Mouse (Mus musculus): ENCODE measurements around the gene Plk4. TPM values are rescaled to one million over a fixed set of nuclear protein-coding genes. Genes with fewer than 3 reads are reported as not detected.
A peak's percentile ranks its signal among the peaks of the same experiment; 100 is the strongest.

Plk4 gene
- 57.1 and 60.6 TPM in 2 replicates for polyA plus RNA-seq (2014; fragmentation: Nextera tagmentation; extraction: Ambion mirVana)

DNA sequence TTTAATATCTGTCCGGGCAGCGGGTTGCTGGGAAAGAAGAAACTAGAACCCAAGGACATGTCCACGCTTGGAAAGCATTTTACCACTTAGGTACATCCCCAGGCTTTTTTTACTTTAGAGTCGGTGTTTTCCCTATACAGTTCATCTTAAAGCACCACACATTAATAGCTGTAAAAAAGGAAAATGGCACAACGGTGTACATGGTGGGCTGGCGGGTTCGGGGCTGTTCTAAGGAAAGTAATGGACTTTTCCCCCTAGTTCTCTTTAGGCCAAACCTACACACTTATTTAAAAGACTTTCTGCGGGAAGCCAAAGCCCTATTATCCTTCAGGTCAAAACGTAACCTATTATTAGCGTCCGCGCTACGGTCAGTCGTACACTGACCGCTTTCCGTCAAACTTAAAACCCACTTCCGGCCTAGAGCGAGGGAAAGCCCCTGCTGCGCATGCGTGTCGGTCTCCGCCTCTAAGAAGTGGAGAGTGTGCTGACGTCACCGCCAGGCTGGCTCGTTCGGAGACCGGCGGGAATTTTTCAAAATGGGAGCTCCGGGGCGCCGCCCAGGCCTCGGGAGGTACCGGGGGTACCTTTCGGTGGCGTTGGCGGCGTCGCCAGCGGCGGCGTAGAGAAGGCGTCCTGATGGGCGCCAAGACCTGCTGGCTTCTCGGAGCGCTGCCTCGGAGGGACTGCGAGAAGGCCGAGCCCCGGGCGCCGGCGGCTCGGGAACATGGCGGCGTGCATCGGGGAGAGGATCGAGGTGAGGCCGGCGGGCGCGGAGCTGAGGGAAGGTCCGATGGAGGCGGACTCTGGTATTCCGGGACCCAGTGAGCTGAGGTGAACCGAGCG is at the start of gene Plk4:
Gene Plk4 (plus strand): TSS at position 490 of the 843 bp plus-strand sequence.
- peak within 1 kb of the TSS; percentile 85 for H3K4me2 ChIP-seq (replicated peaks; ENCODE audit: low read depth, low read length)
- 2% methylated on average over 66 of the region's 66 CpGs for WGBS
- H3K36me3 ChIP-seq (ENCODE audit: control insufficient read depth, insufficient read depth, low read length), result no peaks in the 10 kb centered on the region
- DNase-seq (ENCODE audit: low spot score) (peak; percentile 98), ATAC-seq (ENCODE audit: low FRiP score) (peak; percentile 99)
- peak within 1 kb of the TSS; percentile 81 for H3K4me3 ChIP-seq (ENCODE audit: low read depth, low read length)
- H3K27ac ChIP-seq (ENCODE audit: low read depth, low read length), result peak within 1 kb of the TSS; percentile 49; the same call in 1 of the 2 replicates
- no peaks in the 10 kb centered on the region for H3K27me3 ChIP-seq (ENCODE audit: control insufficient read depth, insufficient read depth, low read length)
- H3K4me1 ChIP-seq (replicated peaks; ENCODE audit: control insufficient read depth, insufficient read depth, low read length), result no peaks in the 10 kb centered on the region
- H3K9me3 ChIP-seq (ENCODE audit: control insufficient read depth, low read length), result no peaks in the 10 kb centered on the region
- H3K9ac ChIP-seq (ENCODE audit: low read depth, low read length), result peak within 1 kb of the TSS; percentile 85

DNA sequence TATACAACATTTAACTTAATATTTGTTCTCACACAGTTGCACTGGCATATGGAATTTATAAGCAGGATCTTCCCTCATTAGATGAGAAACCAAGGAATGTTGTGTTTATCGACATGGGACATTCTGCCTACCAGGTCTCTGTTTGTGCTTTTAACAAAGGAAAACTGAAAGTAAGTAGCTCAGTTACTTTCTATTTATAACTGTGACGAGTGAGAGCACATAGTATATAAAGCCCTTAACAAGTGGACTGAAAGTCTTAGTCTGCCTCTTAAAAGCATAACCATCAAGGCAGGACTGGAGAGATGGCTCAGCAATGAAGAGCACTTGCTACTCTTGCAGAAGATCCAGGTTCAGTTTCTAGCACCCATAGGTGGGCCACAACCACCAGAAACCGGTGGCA is 39.1 kb upstream of the Plk4 start:
- 90% methylated on average over 3 of the region's 3 CpGs for WGBS
- Histone ChIP-seq H3K36me3 (ENCODE audit: control insufficient read depth, insufficient read depth, low read length) (0 out of 2 replicates have a peak, but pooled peaks cover 7% of the 10 kb centered on the region), H3K4me2 (replicated peaks; ENCODE audit: low read depth, low read length) (no peak overlapping the region), H3K9ac (ENCODE audit: low read depth, low read length) (no peak overlapping the region), H3K27ac (ENCODE audit: low read depth, low read length) (no peak overlapping the region), H3K9me3 (ENCODE audit: control insufficient read depth, low read length) (no peaks in the 10 kb centered on the region), H3K4me1 (replicated peaks; ENCODE audit: control insufficient read depth, insufficient read depth, low read length) (no peaks in the 10 kb centered on the region), H3K27me3 (ENCODE audit: control insufficient read depth, insufficient read depth, low read length) (no peaks in the 10 kb centered on the region), H3K4me3 (ENCODE audit: low read depth, low read length) (no peak overlapping the region)
- ATAC-seq (ENCODE audit: low FRiP score) (no peak), DNase-seq (ENCODE audit: low spot score) (no peak)

DNA sequence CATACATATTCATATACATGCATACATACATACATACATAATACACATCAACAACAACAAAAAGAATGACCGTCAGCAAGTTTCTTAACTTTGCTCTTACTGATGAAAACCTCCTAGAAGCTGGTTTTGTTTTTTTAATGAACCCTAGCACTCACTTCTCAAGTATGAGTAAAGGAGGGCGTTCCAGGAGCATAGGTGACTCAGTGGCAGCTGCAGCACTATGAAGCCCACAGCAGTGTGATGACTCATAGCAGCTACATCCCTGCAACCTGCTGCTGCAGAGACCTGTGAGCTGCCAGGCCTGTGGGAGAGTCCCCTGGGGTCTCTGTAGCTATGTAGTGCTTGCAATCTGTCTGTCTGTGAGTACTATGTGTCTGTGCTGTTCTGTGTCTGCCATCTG is 38.5 kb upstream of the Plk4 start:
- WGBS, result 91% methylated on average over 2 of the region's 2 CpGs
- H3K27ac ChIP-seq (ENCODE audit: low read depth, low read length), result no peak overlapping the region

DNA sequence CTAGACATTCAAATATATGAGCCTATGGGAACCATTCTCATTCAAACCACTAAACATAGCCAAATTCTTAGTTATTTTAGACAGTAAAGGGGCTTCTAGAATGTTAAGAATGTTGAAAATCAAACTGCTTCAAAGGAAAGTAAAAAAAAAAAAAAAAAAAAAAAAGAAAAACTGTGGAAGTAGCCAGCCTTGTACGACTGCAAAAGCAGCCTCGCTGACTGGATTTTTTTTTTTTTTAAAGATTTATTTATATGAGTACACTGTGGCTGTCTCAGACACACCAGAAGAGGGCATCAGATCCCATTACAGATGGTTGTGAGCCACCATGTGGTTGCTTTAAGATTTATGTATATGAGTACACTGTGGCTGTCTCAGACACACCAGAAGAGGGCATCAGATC is 6.0 kb upstream of the Plk4 start:
- Histone ChIP-seq H3K36me3 (ENCODE audit: control insufficient read depth, insufficient read depth, low read length) (no peaks in the 10 kb centered on the region), H3K4me3 (ENCODE audit: low read depth, low read length) (no peak overlapping the region), H3K9me3 (ENCODE audit: control insufficient read depth, low read length) (no peaks in the 10 kb centered on the region), H3K9ac (ENCODE audit: low read depth, low read length) (no peak overlapping the region), H3K4me1 (replicated peaks; ENCODE audit: control insufficient read depth, insufficient read depth, low read length) (no peaks in the 10 kb centered on the region), H3K27ac (ENCODE audit: low read depth, low read length) (no peak overlapping the region), H3K27me3 (ENCODE audit: control insufficient read depth, insufficient read depth, low read length) (no peaks in the 10 kb centered on the region), H3K4me2 (replicated peaks; ENCODE audit: low read depth, low read length) (no peak overlapping the region)
- 87% methylated on average over 2 of the region's 2 CpGs for WGBS
- DNase-seq (ENCODE audit: low spot score), result no peak
- ATAC-seq (ENCODE audit: low FRiP score), result no peak

More for the DNA sequence above, 38.5 kb upstream of the Plk4 start:
- H3K4me1 ChIP-seq (replicated peaks; ENCODE audit: control insufficient read depth, insufficient read depth, low read length), result no peaks in the 10 kb centered on the region
- no peak overlapping the region for H3K9ac ChIP-seq (ENCODE audit: low read depth, low read length)
- no peak overlapping the region for H3K4me2 ChIP-seq (replicated peaks; ENCODE audit: low read depth, low read length)
- H3K27me3 ChIP-seq (ENCODE audit: control insufficient read depth, insufficient read depth, low read length), result no peaks in the 10 kb centered on the region
- H3K4me3 ChIP-seq (ENCODE audit: low read depth, low read length), result no peak overlapping the region
- 0 out of 2 replicates have a peak, but pooled peaks cover 7% of the 10 kb centered on the region for H3K36me3 ChIP-seq (ENCODE audit: control insufficient read depth, insufficient read depth, low read length)
- ATAC-seq (ENCODE audit: low FRiP score), result no peak
- no peaks in the 10 kb centered on the region for H3K9me3 ChIP-seq (ENCODE audit: control insufficient read depth, low read length)
- DNase-seq (ENCODE audit: low spot score), result no peak

DNA sequence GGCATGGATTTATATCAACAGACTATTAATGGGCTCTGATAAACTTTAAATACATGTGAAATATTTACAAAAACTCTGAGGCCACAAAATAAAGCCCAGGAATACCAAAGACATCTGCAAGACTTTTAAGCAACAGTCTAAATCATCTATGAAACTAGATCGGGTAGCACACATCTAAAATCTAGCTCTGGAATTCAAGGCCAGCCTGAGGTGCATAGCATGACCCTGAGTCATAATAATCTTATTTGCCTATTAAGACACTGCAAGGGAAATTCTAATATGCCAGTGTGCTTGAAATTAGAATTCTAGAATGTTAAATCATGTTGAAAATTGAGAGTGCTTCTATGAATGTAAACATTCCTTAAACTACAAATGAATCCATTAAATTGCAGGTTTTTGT is 1.8 kb upstream of the Plk4 start:
- Histone ChIP-seq H3K27ac (ENCODE audit: low read depth, low read length) (no peak overlapping the region), H3K4me3 (ENCODE audit: low read depth, low read length) (no peak overlapping the region), H3K27me3 (ENCODE audit: control insufficient read depth, insufficient read depth, low read length) (no peaks in the 10 kb centered on the region), H3K4me2 (replicated peaks; ENCODE audit: low read depth, low read length) (no peak overlapping the region), H3K9ac (ENCODE audit: low read depth, low read length) (no peak overlapping the region), H3K4me1 (replicated peaks; ENCODE audit: control insufficient read depth, insufficient read depth, low read length) (no peaks in the 10 kb centered on the region), H3K36me3 (ENCODE audit: control insufficient read depth, insufficient read depth, low read length) (no peaks in the 10 kb centered on the region), H3K9me3 (ENCODE audit: control insufficient read depth, low read length) (no peaks in the 10 kb centered on the region)
- no peak for ATAC-seq (ENCODE audit: low FRiP score)
- WGBS, result 84% methylated on average over 1 of the region's 1 CpGs
- no peak for DNase-seq (ENCODE audit: low spot score)

DNA sequence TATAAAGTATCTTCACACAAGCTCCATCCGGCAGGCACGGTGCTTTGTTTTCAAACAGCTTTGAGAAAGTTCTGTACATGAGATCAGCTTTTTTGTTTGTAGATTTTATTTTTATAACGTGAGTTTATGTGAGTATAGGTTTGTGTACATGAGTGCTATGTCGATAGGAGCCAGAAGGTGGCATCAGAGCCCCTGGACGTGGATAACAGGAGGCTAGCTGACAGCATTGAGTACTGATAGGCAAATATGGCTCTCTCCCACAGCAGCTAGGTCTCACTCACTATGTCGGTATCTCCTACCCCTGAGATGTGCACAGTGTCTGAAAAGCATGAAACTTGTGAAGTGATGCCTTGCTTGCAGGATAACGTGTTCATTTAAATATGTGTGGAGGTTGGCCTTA is 1.3 kb upstream of the Plk4 start:
- Histone ChIP-seq H3K4me3 (ENCODE audit: low read depth, low read length) (no peak overlapping the region), H3K4me2 (replicated peaks; ENCODE audit: low read depth, low read length) (no peak overlapping the region), H3K4me1 (replicated peaks; ENCODE audit: control insufficient read depth, insufficient read depth, low read length) (no peaks in the 10 kb centered on the region), H3K9me3 (ENCODE audit: control insufficient read depth, low read length) (no peaks in the 10 kb centered on the region), H3K27me3 (ENCODE audit: control insufficient read depth, insufficient read depth, low read length) (no peaks in the 10 kb centered on the region), H3K27ac (ENCODE audit: low read depth, low read length) (no peak overlapping the region), H3K36me3 (ENCODE audit: control insufficient read depth, insufficient read depth, low read length) (no peaks in the 10 kb centered on the region), H3K9ac (ENCODE audit: low read depth, low read length) (no peak overlapping the region)
- ATAC-seq (ENCODE audit: low FRiP score), result no peak
- peak; percentile 51 for DNase-seq (ENCODE audit: low spot score)
- WGBS, result 40% methylated on average over 7 of the region's 7 CpGs

DNA sequence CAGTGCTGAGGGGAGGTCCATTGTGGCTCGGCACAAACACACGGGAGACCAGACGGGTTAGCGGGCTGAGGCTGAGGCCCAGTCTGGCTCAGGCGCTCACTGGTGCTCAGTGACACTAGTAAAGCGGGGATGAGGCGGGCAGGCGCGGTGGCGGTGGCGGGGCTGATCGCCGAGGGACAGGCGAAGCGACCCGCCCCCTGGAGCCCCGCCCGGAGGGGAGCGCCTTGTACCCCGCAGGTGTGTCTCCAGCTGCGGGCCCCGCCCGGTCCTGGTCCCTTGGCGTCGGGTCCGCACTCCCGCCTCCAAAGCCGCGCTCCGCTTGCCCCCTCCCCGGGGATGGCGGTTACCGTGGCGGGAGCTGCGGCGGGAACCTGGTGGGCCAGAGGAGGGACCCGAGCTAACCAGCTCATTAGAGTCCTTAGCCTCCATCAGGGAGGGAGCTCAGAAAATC is 579 bp downstream of the Plk4 start:
- 0% methylated on average over 25 of the region's 37 CpGs for WGBS
- Histone ChIP-seq H3K9ac (ENCODE audit: low read depth, low read length) (peak overlapping the region; percentile 85), H3K9me3 (ENCODE audit: control insufficient read depth, low read length) (no peaks in the 10 kb centered on the region), H3K4me3 (ENCODE audit: low read depth, low read length) (peak overlapping the region; percentile 81), H3K27ac (ENCODE audit: low read depth, low read length) (peak overlapping the region; percentile 19; the same call in 1 of the 2 replicates), H3K27me3 (ENCODE audit: control insufficient read depth, insufficient read depth, low read length) (no peaks in the 10 kb centered on the region), H3K4me1 (replicated peaks; ENCODE audit: control insufficient read depth, insufficient read depth, low read length) (no peaks in the 10 kb centered on the region), H3K36me3 (ENCODE audit: control insufficient read depth, insufficient read depth, low read length) (no peaks in the 10 kb centered on the region), H3K4me2 (replicated peaks; ENCODE audit: low read depth, low read length) (peak overlapping the region; percentile 85)
- ATAC-seq (ENCODE audit: low FRiP score) (peak; percentile 88), DNase-seq (ENCODE audit: low spot score) (no peak)

DNA sequence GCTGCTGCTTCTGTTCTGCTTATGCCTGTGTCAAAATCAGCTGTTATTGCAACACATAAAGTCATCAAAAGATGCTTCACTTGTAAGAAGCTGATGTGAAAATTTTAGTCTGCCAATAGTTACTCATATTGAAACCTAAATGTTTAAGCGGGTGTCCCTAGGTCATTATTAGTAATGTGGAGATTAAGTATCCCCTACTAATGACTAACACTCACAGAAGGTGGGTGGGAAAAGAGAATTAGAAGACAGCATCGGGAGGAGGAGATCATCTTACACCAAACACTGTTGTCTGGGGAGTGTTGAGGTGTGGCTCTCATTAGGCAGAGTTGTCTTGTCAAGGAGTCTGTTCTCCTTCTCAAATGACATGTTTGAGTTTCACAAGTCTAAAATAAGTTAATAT is 7.1 kb downstream of the Plk4 start:
- DNase-seq (ENCODE audit: low spot score), result no peak
- H3K4me3 ChIP-seq (ENCODE audit: low read depth, low read length), result no peak overlapping the region
- H3K4me1 ChIP-seq (replicated peaks; ENCODE audit: control insufficient read depth, insufficient read depth, low read length), result no peaks in the 10 kb centered on the region
- ATAC-seq (ENCODE audit: low FRiP score), result no peak
- no peaks in the 10 kb centered on the region for H3K27me3 ChIP-seq (ENCODE audit: control insufficient read depth, insufficient read depth, low read length)
- WGBS, result 76% methylated on average over 2 of the region's 2 CpGs
- no peaks in the 10 kb centered on the region for H3K9me3 ChIP-seq (ENCODE audit: control insufficient read depth, low read length)
- H3K27ac ChIP-seq (ENCODE audit: low read depth, low read length), result no peak overlapping the region
- no peak overlapping the region for H3K9ac ChIP-seq (ENCODE audit: low read depth, low read length)
- H3K36me3 ChIP-seq (ENCODE audit: control insufficient read depth, insufficient read depth, low read length), result no peaks in the 10 kb centered on the region
- no peak overlapping the region for H3K4me2 ChIP-seq (replicated peaks; ENCODE audit: low read depth, low read length)

DNA sequence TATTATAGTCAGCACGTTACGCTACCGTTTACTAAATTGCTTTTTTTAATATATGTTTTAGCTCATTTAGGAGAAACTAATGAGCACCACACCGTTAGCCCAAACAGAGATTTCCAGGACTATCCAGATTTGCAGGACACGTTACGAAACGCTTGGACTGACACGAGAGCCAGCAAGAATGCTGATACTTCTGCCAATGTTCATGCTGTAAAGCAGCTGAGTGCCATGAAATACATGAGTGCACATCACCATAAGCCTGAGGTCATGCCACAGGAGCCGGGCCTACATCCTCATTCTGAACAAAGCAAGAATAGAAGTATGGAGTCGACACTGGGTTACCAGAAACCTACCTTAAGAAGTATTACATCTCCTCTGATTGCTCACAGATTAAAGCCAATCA is 8.9 kb downstream of the Plk4 start:
- Histone ChIP-seq H3K9ac (ENCODE audit: low read depth, low read length) (no peak overlapping the region), H3K4me1 (replicated peaks; ENCODE audit: control insufficient read depth, insufficient read depth, low read length) (no peaks in the 10 kb centered on the region), H3K27me3 (ENCODE audit: control insufficient read depth, insufficient read depth, low read length) (no peaks in the 10 kb centered on the region), H3K4me3 (ENCODE audit: low read depth, low read length) (no peak overlapping the region), H3K4me2 (replicated peaks; ENCODE audit: low read depth, low read length) (no peak overlapping the region), H3K9me3 (ENCODE audit: control insufficient read depth, low read length) (no peaks in the 10 kb centered on the region), H3K36me3 (ENCODE audit: control insufficient read depth, insufficient read depth, low read length) (0 out of 2 replicates have a peak, but pooled peaks cover 2% of the 10 kb centered on the region), H3K27ac (ENCODE audit: low read depth, low read length) (no peak overlapping the region)
- ATAC-seq (ENCODE audit: low FRiP score), result no peak
- WGBS, result 95% methylated on average over 10 of the region's 10 CpGs
- DNase-seq (ENCODE audit: low spot score), result no peak
